Mouse (Mus musculus) spleen, postnatal 14 days (tissue): Measurements from ENCODE around the gene Pfkfb3.

Experiments
- DNase-seq, 2 experiments: peaks; one replicate each; pipeline ENCODE4 v3.0.0; 2021 to 2022; ENCODE audit warnings: low spot score in 2 of 2

Pfkfb3 gene

DNA sequence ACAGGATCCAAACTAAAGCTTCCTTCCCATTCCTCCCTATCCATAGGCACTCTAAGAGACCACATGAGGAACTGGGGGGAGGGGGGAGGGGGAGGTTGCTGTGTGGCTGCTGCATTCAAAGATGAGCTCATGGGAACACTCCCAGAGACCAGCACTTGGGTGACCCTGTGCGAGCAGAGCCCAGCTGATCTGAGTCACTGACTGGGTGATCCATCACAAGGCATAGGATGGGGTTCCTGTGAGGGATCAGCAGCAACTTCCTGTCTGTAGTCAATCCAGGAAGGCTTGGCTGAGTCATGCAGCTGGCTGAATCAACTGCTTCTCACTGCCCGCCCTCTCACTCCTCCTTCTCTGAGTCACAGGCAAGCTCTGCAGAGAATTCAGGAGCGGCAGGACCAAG is 124.3 kb downstream of the Pfkfb3 start:
- no peak for DNase-seq

DNA sequence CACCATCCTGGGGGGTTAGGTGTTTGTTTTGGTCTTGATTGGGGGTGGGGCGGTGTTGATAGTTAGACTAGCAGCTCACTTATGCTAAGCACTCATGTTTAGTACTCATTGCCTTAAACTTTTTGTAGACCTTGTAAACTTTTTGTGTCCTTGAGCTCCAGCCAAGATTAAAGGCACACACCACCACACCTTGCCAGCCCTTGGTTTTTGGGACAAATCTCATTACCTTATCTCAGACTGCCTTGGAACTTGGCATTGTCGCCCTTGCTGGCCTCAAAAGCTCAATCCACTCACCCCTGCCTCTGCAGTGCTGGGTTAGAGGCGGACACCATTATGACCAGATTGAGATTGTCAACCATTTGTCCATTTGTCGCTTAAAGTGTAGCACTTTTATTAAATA is 125.3 kb downstream of the Pfkfb3 start:
- DNase-seq = no peak

DNA sequence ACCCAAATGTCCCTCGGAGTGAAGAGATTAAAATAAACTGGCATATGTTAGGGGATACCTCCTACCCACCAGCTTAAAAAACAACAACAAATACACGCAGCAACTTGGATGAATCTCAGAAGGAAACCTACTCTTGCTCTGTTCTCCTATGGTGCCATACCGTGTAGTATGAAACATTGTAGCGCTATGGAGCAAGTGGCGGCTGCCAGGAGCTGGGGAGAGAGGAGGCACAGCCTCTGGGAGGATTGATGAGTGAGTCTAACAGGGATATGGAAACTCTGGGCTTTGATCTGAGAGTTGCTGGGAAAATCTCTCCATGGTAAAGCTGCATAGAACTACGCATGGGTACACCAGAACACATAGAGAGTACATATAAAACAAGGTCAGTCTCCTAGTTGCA is 126.3 kb downstream of the Pfkfb3 start:
- DNase-seq = no peak

DNA sequence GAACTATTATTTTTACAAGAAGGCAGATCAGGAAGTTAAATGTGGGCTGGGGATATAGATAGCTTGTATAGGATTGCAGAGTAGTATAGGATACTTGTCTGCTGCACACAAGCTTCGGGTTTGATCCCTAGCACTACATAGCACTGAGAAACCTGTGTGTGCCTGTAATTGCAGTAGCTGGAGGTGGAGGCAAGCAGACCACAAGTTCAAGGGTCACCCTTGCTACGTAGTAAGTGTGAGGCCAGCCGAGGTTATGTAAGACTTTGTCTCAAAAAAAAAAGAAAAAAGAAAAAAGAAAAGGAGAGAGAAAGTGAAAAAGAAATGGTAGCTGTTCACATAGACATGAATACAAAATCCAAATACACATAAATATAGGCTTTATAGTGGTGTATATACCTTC is 127.5 kb downstream of the Pfkfb3 start:
- DNase-seq = no peak

DNA sequence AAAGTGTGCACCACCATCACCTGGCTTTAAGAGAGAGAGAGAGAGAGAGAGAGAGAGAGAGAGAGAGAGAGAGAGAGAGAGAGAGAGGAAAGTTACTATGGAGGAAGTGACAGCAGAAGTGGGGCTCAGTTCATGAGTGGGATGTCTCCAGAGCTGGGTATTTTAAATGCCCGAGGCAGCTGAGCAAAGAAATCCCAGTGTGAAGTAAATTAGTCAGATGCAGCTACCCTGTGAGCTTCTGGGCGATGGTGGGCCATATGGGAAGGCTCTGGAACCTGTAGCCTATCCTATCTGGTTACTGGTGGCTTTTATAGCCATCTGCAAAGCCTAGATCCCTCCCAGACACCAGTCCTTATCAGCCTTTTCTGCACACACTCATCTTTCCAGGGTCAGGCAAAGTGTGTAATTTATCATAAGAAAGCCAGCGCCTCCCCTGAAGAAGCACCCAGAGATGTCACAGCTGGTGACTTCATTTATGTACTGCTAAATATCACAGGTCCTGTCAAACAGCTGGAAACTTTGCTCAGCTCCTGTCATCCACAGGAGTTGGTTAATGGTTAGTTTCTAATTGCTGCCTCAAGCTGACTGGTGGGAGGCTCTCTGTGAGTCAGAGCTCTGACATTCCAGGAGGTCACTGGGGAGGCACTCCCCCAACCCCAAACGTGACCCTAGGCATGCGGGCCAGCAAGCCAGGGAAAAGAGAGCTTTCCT is 128.3 kb downstream of the Pfkfb3 start:
- DNase-seq = no peak

DNA sequence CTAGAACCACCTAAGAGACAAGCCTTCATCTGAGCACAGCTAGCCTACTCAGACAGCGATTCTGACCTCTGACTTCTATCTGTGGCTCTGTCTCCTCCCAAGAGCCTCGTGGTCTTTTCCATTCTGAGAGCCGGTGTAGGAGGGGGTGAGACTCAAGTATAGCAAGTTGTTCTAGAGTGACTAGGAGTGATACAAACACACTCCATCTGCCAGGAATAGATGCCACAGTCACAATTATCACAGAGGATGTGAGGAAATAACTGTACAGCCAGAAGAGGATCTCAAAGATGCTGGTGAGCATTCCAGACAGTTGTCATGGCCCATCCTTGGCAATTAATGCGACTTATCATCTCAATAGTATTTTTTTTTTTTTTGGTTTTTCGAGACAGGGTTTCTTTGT is 129.6 kb downstream of the Pfkfb3 start:
- no peak for DNase-seq

DNA sequence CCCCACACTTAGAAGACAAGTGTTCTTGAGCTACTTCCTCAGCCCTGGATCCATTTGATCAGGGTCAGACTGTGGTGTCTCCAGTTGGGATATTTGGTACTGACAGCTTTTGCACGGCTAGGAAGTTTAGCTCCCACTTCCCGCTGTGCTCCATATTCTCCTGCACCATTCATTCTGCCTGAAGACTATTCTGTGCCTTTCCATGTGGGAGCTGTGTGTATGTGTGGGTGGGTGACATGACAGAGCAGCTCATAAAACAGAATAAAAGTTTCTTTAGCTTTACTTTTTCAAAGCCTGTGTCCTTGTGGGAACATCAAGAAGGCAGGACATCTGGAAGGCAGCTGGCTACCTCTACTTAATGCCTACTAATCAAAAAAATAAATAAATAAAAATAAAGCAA is 130.5 kb downstream of the Pfkfb3 start:
- no peak for DNase-seq

DNA sequence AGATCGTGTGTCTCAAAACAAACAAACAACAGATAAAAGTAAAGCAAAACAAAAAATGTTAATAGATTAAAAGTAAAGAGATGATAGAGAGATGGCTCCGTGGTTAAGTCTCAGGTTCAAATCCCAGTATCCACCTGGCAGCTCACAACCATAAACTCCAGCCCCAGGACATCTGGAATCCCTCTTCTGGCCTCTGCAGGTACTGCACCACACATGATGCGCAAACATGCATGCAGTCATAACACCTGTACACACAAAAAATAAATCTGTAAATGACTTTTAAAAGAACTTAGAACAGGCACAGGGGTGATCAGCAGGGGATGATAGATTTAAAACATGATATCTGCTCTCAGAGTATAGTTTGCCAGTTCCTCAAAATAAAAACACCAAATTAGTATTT is 131.5 kb downstream of the Pfkfb3 start:
- DNase-seq = no peak
